Mouse (Mus musculus): ENCODE measurements around the gene Usp13. TPM values are rescaled to one million over a fixed set of nuclear protein-coding genes. Genes with fewer than 3 reads are reported as not detected.

Usp13 gene
- polyA plus RNA-seq, 1 experiment from 2014 or later, result 9.7 TPM

- WGBS, result 84% methylated on average over 3 of the region's 3 CpGs
- Histone ChIP-seq H3K4me2 (ENCODE audit: low read length) (no peak overlapping the region), H3K27ac (ENCODE audit: low read length) (no peak overlapping the region), H3K4me1 (replicated peaks; ENCODE audit: control insufficient read depth, insufficient read depth, low read length) (peaks cover 13% of the 10 kb centered on the region), H3K36me3 (ENCODE audit: control insufficient read depth, insufficient read depth) (no peaks in the 10 kb centered on the region), H3K27me3 (replicated peaks; ENCODE audit: control insufficient read depth, insufficient read depth, low read length) (no peaks in the 10 kb centered on the region), H3K9ac (replicated peaks; ENCODE audit: low read depth, low read length) (no peak overlapping the region), H3K4me3 (replicated peaks; ENCODE audit: low read length) (no peak overlapping the region), H3K9me3 (ENCODE audit: control insufficient read depth, low read length) (no peaks in the 10 kb centered on the region)
- ATAC-seq, result no peak
Measured at GRCm38 (mm10) chr3:32908400-32908799, 91.1 kb downstream of the Usp13 start.

- peak; percentile 88 for ATAC-seq
- WGBS, result 68% methylated on average over 7 of the region's 7 CpGs
- H3K9ac ChIP-seq (replicated peaks; ENCODE audit: low read depth, low read length), result no peak overlapping the region
- H3K36me3 ChIP-seq (ENCODE audit: control insufficient read depth, insufficient read depth), result peaks cover 3% of the 10 kb centered on the region; the same call in 1 of the 2 replicates
- no peaks in the 10 kb centered on the region for H3K27me3 ChIP-seq (replicated peaks; ENCODE audit: control insufficient read depth, insufficient read depth, low read length)
- H3K9me3 ChIP-seq (ENCODE audit: control insufficient read depth, low read length), result no peaks in the 10 kb centered on the region
- no peak overlapping the region for H3K4me2 ChIP-seq (ENCODE audit: low read length)
- peaks cover 13% of the 10 kb centered on the region for H3K4me1 ChIP-seq (replicated peaks; ENCODE audit: control insufficient read depth, insufficient read depth, low read length)
- H3K4me3 ChIP-seq (replicated peaks; ENCODE audit: low read length), result no peak overlapping the region
- H3K27ac ChIP-seq (ENCODE audit: low read length), result no peak overlapping the region
Measured at GRCm38 (mm10) chr3:32910071-32910551, 92.8 kb downstream of the Usp13 start.

- Histone ChIP-seq H3K4me2 (ENCODE audit: low read length) (no peak overlapping the region), H3K9me3 (ENCODE audit: control insufficient read depth, low read length) (peaks cover 6% of the 10 kb centered on the region; the same call in 1 of the 2 replicates), H3K4me3 (replicated peaks; ENCODE audit: low read length) (no peak overlapping the region), H3K27ac (ENCODE audit: low read length) (no peak overlapping the region), H3K9ac (replicated peaks; ENCODE audit: low read depth, low read length) (no peak overlapping the region), H3K4me1 (replicated peaks; ENCODE audit: control insufficient read depth, insufficient read depth, low read length) (no peaks in the 10 kb centered on the region), H3K36me3 (ENCODE audit: control insufficient read depth, insufficient read depth) (peaks cover 15% of the 10 kb centered on the region), H3K27me3 (replicated peaks; ENCODE audit: control insufficient read depth, insufficient read depth, low read length) (no peaks in the 10 kb centered on the region)
- 36% methylated on average over 6 of the region's 6 CpGs for WGBS
- peak; percentile 88 for ATAC-seq
Measured at GRCm38 (mm10) chr3:32924168-32924567, 106.8 kb downstream of the Usp13 start.

DNA sequence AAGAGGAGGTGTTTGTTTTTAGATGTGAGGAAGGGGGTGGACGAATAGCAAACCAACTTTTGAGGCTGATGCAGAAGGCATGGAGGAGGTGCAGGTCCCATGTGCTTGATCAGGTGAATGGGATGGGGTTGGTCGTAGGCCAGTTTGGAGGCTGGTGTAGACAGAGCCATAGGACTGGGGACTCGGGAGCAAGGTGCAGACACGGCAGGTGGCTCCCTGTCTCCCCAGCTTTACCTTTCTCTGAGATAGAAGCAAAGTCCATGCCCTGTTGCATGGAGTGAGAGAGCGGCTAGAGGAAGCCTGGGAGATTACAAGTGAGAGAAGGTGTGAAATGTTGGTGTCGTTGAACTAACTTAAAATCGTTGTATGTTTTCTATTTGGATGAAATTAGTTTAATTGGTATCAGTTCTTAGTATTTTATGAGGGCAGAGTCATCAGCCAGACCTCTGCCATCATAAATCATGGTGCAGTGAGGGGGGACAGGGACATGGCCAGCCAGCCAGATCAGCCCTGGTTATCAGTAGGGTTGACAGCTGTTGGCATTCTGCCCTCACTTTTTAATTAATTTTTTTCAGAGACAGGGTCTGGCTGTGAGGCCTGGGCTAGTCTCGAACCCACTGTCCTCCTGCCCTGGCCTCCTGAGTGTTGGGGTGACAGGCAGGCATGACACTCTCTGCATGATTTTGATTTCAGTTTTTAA, 122.6 kb downstream of the Usp13 start:
- no peak overlapping the region for H3K9ac ChIP-seq (replicated peaks; ENCODE audit: low read depth, low read length)
- no peak for ATAC-seq
- 86% methylated on average over 8 of the region's 8 CpGs for WGBS
- H3K36me3 ChIP-seq (ENCODE audit: control insufficient read depth, insufficient read depth), result no peaks in the 10 kb centered on the region
- H3K27ac ChIP-seq (ENCODE audit: low read length), result no peak overlapping the region
- no peaks in the 10 kb centered on the region for H3K27me3 ChIP-seq (replicated peaks; ENCODE audit: control insufficient read depth, insufficient read depth, low read length)
- H3K9me3 ChIP-seq (ENCODE audit: control insufficient read depth, low read length), result no peaks in the 10 kb centered on the region
- no peaks in the 10 kb centered on the region for H3K4me1 ChIP-seq (replicated peaks; ENCODE audit: control insufficient read depth, insufficient read depth, low read length)
- no peak overlapping the region for H3K4me3 ChIP-seq (replicated peaks; ENCODE audit: low read length)
- no peak overlapping the region for H3K4me2 ChIP-seq (ENCODE audit: low read length)

DNA sequence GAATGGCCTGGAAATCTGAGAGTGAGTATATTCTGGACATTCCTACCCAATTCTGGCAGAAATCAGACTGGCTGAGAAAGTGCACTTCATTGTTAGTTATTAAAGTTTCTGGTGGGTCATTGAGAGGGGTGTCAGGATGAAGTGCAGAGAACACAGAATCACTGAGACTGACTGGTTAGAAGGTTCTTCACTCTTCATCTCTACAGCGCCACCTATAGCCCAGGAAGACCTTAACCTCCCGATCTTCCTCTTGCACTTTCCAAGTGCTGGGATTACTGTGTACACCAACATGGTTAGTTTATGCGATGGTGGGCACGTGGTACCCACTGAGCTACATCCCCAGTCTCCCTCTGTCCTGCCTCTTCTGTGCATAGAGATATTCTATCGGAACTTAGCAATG, 130.1 kb downstream of the Usp13 start:
- Histone ChIP-seq H3K4me2 (ENCODE audit: low read length) (no peak overlapping the region), H3K27ac (ENCODE audit: low read length) (no peak overlapping the region), H3K36me3 (ENCODE audit: control insufficient read depth, insufficient read depth) (no peaks in the 10 kb centered on the region), H3K27me3 (replicated peaks; ENCODE audit: control insufficient read depth, insufficient read depth, low read length) (no peaks in the 10 kb centered on the region), H3K4me1 (replicated peaks; ENCODE audit: control insufficient read depth, insufficient read depth, low read length) (no peaks in the 10 kb centered on the region), H3K9ac (replicated peaks; ENCODE audit: low read depth, low read length) (no peak overlapping the region), H3K9me3 (ENCODE audit: control insufficient read depth, low read length) (no peaks in the 10 kb centered on the region), H3K4me3 (replicated peaks; ENCODE audit: low read length) (no peak overlapping the region)
- WGBS, result 86% methylated on average over 5 of the region's 5 CpGs
- no peak for ATAC-seq

DNA sequence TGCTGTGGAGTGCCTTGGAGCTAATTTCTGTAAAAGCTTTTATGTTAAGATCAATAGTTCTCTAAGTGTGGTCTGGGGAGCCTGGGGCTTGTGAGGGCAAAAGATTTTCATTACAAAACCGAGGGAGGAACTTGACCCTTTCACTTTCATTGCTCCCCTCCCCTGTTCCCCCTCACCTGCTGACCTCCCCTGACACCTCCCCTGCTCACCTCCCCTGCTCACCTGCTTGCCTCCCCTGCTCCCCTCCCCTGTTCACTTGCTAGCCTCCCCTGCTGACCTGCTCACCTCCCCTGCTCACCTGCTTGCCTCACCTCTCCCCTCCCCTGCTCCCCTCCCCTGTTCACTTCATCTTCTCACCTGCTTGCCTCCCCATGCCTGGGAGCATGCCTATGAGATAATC, 134.0 kb downstream of the Usp13 start:
- no peak overlapping the region for H3K27ac ChIP-seq (ENCODE audit: low read length)
- H3K27me3 ChIP-seq (replicated peaks; ENCODE audit: control insufficient read depth, insufficient read depth, low read length), result no peaks in the 10 kb centered on the region
- H3K4me1 ChIP-seq (replicated peaks; ENCODE audit: control insufficient read depth, insufficient read depth, low read length), result no peaks in the 10 kb centered on the region
- H3K9ac ChIP-seq (replicated peaks; ENCODE audit: low read depth, low read length), result no peak overlapping the region
- no peaks in the 10 kb centered on the region for H3K9me3 ChIP-seq (ENCODE audit: control insufficient read depth, low read length)
- no peak overlapping the region for H3K4me3 ChIP-seq (replicated peaks; ENCODE audit: low read length)
- 13% methylated on average over 1 of the region's 1 CpGs for WGBS
- ATAC-seq, result no peak
- no peak overlapping the region for H3K4me2 ChIP-seq (ENCODE audit: low read length)
- H3K36me3 ChIP-seq (ENCODE audit: control insufficient read depth, insufficient read depth), result no peaks in the 10 kb centered on the region

GRCm38 (mm10) chr3:32961494-32961893, 144.1 kb downstream of the Usp13 start:
- no peak for ATAC-seq
- Histone ChIP-seq H3K4me3 (replicated peaks; ENCODE audit: low read length) (no peak overlapping the region), H3K9ac (replicated peaks; ENCODE audit: low read depth, low read length) (no peak overlapping the region), H3K36me3 (ENCODE audit: control insufficient read depth, insufficient read depth) (no peaks in the 10 kb centered on the region), H3K27me3 (replicated peaks; ENCODE audit: control insufficient read depth, insufficient read depth, low read length) (no peaks in the 10 kb centered on the region), H3K9me3 (ENCODE audit: control insufficient read depth, low read length) (no peaks in the 10 kb centered on the region), H3K4me2 (ENCODE audit: low read length) (no peak overlapping the region), H3K27ac (ENCODE audit: low read length) (no peak overlapping the region), H3K4me1 (replicated peaks; ENCODE audit: control insufficient read depth, insufficient read depth, low read length) (no peaks in the 10 kb centered on the region)
- WGBS, result 37% methylated on average over 3 of the region's 3 CpGs

DNA sequence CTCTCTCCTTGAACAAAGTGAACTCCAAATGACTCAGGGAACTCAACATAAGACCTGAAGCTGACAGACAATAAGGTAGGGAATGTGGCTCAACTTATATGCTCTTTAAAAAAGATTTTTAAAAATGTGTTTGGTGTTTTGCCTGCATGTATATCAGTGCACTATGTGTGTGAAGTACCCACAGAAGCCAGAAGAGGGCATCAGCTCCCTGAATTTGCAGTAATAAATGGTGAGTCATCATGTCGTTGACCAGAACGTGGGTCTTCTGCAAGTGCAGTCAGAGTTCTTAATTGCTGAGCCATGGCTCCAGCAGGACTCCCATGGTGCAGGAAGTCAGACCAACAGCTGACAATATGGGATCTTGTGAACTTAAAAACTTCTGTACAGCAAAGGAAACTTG, 148.2 kb downstream of the Usp13 start:
- H3K4me1 ChIP-seq (replicated peaks; ENCODE audit: control insufficient read depth, insufficient read depth, low read length), result 0 out of 2 replicates have a peak, but pooled peaks cover 4% of the 10 kb centered on the region
- H3K4me3 ChIP-seq (replicated peaks; ENCODE audit: low read length), result no peak overlapping the region
- H3K9me3 ChIP-seq (ENCODE audit: control insufficient read depth, low read length), result no peaks in the 10 kb centered on the region
- H3K9ac ChIP-seq (replicated peaks; ENCODE audit: low read depth, low read length), result no peak overlapping the region
- WGBS, result 2% methylated on average over 2 of the region's 2 CpGs
- ATAC-seq, result 0 out of 2 replicates have a peak, but pooled peaks have one; percentile 26
- no peaks in the 10 kb centered on the region for H3K27me3 ChIP-seq (replicated peaks; ENCODE audit: control insufficient read depth, insufficient read depth, low read length)
- no peak overlapping the region for H3K4me2 ChIP-seq (ENCODE audit: low read length)
- H3K36me3 ChIP-seq (ENCODE audit: control insufficient read depth, insufficient read depth), result no peaks in the 10 kb centered on the region
- no peak overlapping the region for H3K27ac ChIP-seq (ENCODE audit: low read length)

DNA sequence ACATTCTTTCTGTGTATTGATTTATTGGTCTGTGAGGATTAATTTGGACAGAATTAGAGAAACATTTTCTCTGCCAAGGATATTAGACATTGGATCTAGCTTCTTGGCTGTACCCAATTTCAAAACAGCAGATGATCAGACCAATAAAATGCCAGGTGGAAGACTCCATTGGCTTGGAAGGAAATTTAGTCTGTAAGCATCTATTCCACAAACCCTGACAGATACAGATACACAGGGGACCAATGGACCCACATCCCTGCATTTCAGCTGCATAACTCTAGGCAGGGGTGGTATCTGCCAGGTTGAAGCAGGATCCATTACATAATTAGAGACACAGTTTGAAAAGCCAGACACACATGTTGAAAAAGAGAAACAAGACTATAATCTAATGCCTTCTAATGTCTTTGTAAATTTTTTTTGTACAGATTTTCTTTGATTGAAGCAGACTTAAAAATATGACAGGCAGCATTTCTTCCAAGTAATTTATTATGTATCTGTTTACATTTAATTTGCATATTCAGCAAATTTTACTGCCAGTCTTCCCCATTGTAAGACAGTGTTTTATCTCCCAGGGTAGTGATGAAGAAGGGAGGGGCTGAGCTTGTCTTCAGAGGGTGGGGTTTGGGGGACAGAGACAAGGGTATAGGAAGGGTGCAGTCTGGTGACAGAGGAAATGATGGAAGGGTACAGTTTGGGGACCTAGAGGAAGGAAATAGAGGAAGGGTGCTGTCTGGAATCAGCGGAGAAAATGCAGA, 151.5 kb downstream of the Usp13 start:
- no peak overlapping the region for H3K4me2 ChIP-seq (ENCODE audit: low read length)
- WGBS, result 100% methylated on average over 1 of the region's 1 CpGs
- no peak overlapping the region for H3K9ac ChIP-seq (replicated peaks; ENCODE audit: low read depth, low read length)
- peak; percentile 77 for ATAC-seq
- H3K36me3 ChIP-seq (ENCODE audit: control insufficient read depth, insufficient read depth), result no peaks in the 10 kb centered on the region
- 0 out of 2 replicates have a peak, but pooled peaks cover 4% of the 10 kb centered on the region for H3K4me1 ChIP-seq (replicated peaks; ENCODE audit: control insufficient read depth, insufficient read depth, low read length)
- peak overlapping the region; percentile 39; the same call in 1 of the 2 replicates for H3K27ac ChIP-seq (ENCODE audit: low read length)
- no peaks in the 10 kb centered on the region for H3K27me3 ChIP-seq (replicated peaks; ENCODE audit: control insufficient read depth, insufficient read depth, low read length)
- no peaks in the 10 kb centered on the region for H3K9me3 ChIP-seq (ENCODE audit: control insufficient read depth, low read length)
- H3K4me3 ChIP-seq (replicated peaks; ENCODE audit: low read length), result no peak overlapping the region

All from forebrain, embryonic 16.5 days (tissue).